Mouse (Mus musculus) fibroblast of lung, adult 2 months (primary cell): ENCODE data around the gene Wnk2.

Experiments used
- DNase-seq: peaks from one replicate; pipeline ENCODE4 v3.0.0-alpha.2; 2011; ENCODE audit warnings: low read depth

The Wnk2 gene

GRCm38 (mm10) chr13:49044145-49044561 is 103.7 kb downstream of the Wnk2 start:
- DNase-seq: no peak

- DNase-seq: no peak
Observed at GRCm38 (mm10) chr13:49042371-49042770, 105.4 kb downstream of the Wnk2 start.

GRCm38 (mm10) chr13:49036928-49037574 is 110.8 kb downstream of the Wnk2 start:
- DNase-seq: no peak

DNA sequence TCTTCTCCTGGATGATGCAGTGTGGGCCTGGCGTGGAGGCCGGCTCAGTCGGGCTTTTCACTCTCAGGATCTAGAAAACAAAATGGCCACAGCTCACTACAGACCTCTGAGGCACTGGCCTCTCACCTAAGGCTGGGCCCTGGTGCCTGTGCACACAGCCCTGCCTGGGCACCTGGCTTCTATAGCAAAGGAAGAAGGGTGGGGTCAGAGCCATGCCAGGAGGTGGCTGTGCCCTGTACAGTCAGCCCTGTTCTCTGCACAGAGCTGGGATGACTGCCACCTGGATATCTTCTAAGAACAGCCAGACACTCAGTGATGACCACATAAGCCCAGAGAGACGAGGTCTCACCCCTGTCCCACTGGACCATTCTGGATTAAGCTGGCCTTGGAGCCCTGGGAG is 111.4 kb downstream of the Wnk2 start:
- DNase-seq: no peak

- no peak for DNase-seq
Observed at GRCm38 (mm10) chr13:49031029-49031428, 116.8 kb downstream of the Wnk2 start.

DNA sequence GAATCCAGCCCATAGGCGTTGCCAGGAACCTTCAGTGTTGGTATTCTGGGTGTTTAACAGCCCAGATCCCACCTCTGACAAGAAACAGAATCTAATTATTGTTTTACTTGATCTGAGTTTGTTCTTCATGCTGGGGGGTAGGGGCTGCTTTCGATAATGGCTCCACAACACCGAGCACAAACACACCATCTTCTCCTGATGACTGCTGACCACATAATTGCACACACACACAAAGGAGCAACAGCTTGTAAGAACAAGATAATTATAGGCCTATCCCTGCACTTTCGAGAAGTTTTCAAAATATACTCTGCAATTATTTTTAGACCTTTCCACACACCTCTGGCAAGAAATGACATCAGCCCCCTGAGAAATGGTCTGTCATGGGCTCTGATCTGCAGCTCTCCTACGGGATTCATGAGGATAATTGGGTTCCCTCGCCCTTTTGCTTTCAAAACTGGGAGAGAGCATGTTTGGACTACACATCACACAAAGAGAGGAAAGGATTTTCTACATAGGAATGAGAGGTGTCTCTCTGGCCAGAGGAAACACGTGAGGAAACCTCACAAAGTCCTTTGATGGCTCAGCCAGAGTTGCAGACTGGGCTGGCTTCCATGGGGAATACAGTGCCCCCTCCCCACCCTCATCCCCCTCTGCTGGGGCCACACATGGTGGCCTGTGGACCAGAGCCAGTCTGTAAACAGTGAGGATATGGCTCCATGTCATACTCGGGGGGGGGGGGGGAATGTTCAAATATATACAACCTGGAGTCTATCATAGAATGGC is 118.9 kb downstream of the Wnk2 start:
- no peak for DNase-seq

GRCm38 (mm10) chr13:49027057-49027456 is 120.8 kb downstream of the Wnk2 start:
- no peak for DNase-seq

GRCm38 (mm10) chr13:49025521-49025920 is 122.3 kb downstream of the Wnk2 start:
- no peak for DNase-seq

GRCm38 (mm10) chr13:49024763-49025162 is 123.1 kb downstream of the Wnk2 start:
- no peak for DNase-seq

- no peak for DNase-seq
Observed at GRCm38 (mm10) chr13:49021693-49022092, 126.1 kb downstream of the Wnk2 start.

DNA sequence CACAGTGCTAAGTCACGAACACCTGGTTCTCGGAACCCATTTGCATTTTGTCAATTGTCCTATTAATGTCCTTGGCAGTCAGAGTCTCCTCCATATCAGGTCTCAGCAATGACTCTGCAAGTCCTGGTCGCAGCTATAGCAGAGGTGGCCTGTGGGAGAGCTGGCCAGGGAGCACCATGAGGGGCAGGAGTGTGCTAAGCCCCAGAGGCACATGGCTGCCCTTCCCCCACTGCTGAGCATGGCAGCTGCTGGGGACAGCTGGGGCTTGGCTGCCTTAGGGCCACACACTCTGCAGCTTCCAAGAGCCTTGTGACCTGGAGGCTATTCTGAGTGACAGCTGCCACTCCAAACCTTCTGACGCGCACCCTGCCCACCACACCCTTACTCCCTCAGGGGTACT is 127.7 kb downstream of the Wnk2 start:
- no peak for DNase-seq

- no peak for DNase-seq
Observed at GRCm38 (mm10) chr13:49017375-49017774, 130.4 kb downstream of the Wnk2 start.

DNA sequence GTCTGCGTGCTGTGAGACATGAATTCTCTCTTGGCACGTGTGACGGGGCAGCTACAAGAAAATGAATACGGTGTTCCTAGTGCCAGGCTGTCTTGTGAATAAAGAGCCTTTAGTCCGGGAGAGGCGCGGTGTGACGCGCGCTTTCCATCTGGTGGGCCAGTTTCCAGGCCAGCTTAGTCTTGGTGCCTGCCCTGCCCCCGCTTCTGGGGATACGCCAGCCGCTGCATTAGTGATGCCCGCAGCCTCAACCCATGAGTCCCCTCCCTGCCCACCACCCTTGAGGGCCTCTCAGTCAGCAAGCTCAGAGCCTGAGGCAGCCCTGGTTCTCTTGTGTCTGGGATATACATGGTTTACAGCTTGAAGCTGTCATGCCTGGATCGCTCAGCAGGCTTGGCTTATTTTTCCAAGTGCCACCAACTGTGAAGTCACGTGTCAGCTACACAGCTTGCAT is 131.5 kb downstream of the Wnk2 start:
- peak; percentile 83 for DNase-seq

DNA sequence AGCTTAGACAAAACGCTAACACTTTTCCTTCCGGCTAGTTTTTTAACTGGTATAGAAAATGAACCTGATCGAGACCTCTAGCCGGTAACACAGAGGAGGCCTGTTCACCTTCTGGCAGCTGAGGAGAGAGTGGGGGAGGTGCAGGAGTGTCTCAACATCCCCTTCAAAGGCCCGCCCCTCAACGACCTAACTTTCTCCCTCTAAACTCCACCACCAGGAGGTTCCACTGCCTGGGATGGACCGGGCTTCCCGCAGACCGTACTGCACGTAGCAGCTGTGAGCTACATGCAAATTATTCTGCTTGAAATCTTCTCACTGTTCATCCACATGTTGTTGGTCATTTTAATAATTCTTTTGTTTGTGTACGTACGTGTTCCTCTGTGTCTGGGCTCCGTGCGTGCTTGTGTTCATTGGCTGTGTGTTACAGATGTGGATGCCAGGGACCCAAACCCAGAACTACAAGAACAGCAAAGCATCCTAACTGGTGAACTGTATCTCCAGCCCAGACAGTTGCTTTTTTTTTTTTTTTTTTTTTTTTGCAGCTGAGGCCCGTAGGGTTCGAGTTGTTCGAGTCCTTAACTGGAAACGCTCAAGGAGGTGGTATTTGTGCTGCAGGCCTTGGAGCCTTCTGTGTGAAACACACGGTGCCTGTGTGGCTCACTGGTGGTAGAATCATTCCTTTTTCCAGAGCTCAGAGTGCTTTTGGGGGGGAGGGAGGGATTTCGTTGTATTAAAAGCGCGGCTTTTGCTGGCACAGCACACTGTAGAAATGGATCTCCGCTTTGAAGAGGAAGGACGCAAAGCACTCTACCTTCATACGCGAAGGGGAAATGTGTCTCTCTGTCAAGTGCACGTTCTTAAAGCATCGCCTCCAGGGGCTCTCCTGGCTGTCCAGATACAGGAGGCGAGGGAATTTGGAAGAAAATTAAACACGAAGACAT is 132.2 kb downstream of the Wnk2 start:
- no peak for DNase-seq

- no peak for DNase-seq
Observed at GRCm38 (mm10) chr13:49013206-49013794, 134.5 kb downstream of the Wnk2 start.

GRCm38 (mm10) chr13:49001691-49002090 is 146.1 kb downstream of the Wnk2 start:
- DNase-seq: no peak

DNA sequence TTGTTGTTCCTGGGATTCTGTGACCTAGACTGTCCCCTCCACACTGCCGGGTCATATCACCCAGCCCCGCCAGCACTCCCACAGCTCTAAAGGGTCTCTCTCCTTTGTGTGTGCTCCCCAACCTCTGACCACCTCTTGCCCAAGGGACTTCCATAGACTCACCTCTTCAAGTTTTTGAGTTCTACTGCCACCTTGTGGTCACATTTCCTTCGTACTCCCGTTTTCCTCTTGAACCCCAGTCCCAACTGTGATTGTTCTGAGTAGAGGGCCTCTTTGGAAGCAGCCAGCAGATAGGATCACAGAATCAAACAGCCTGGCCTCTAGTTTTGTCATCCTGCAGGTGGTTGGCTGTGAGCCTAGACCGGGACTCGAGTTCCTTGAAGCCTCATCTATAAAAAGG is 149.2 kb downstream of the Wnk2 start:
- no peak for DNase-seq

DNA sequence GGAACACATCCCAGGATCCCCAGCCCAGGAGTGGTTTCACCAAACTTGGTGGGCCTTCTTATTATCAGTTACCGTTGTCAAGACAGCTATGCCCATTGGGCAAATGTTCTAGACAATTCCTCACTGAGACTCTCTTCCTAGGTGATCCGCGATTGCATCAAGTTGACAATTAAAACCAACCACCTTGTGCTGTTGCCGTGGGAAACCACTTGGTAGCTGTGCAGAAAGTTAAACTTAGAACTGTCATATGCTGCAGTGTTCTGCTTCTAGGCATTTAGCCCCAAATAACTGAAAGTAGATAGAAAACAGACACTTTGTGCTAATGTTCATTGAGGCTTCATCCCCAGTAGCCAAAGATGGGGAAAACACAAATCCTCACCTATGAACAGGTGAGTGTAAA is 151.1 kb downstream of the Wnk2 start:
- no peak for DNase-seq

GRCm38 (mm10) chr13:48994903-48995302 is 152.9 kb downstream of the Wnk2 start:
- DNase-seq: no peak

DNA sequence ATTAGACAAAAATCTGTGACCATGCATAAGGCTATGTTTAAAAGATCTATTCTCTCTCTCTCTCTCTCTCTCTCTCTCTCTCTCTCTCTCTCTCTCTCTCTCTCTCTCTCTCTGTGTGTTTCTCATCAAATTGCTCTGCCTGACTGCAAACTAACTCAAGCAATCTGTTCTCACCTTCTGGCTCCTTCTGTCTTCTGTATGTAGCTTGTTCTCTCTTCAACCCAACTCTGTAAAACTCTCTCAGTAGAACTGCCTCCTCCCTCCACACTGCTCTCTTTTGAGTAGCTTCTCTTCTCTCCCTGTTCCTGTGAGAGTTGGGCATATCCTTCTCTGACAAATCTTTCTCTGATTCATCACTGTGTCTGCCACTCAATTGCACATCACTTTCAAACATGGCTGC is 154.9 kb downstream of the Wnk2 start:
- no peak for DNase-seq

DNA sequence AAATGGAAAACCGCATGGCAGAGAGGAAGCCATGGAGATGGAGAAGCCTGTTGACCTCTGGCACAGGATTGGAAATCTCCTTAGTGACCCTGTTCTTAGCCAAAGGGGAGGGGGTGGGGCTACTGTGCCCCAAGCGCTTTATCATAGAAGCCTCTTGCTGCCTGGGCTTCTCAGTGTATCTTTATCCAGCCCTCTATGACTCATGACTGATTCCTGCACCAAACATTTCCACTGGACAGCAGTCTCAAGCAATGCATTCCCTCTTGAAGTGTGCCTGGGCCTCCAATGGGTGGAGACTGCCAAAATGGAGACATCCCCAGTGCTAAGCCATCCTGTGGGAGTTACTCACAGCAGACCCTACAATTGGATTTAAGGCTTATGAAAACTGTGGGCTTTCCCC is 157.7 kb downstream of the Wnk2 start:
- DNase-seq: no peak
